Mouse (Mus musculus) liver, adult 2 months (tissue): ENCODE results near the gene Ypel2. TPM values are rescaled to one million over a fixed set of nuclear protein-coding genes. Genes with fewer than 3 reads are reported as not detected.
A peak's percentile ranks its signal among the peaks of the same experiment; 100 is the strongest.

ENCODE experiments used
- DNase-seq: peaks from one replicate; pipeline ENCODE4 v3.0.0-alpha.2; 2011; ENCODE audit warnings: low read depth, low spot score; ENCODE audit errors: extremely low read depth
- H3K27ac ChIP-seq: fragments of 200-500 bp; replicated peaks from 2 replicates; pipeline ENCODE4 v1.5.1; 2012; ENCODE audit warnings: low read depth, mild to moderate bottlenecking, control low read depth, inconsistent platforms, low read length; ENCODE audit not compliant: insufficient read depth
- H3K27me3 ChIP-seq: fragments of 200-500 bp; 2 replicates; pipeline ENCODE4 v1.6.1; 2012; ENCODE audit warnings: mild to moderate bottlenecking, moderate library complexity, low read length, inconsistent platforms; ENCODE audit not compliant: control insufficient read depth, insufficient read depth
- H3K36me3 ChIP-seq: fragments of 200-500 bp; 2 replicates; pipeline ENCODE4 v1.6.1; 2012; ENCODE audit warnings: low read length, inconsistent platforms; ENCODE audit not compliant: control insufficient read depth, insufficient read depth
- H3K4me1 ChIP-seq: fragments of 200-500 bp; 2 replicates; pipeline ENCODE4 v1.6.1; 2011; ENCODE audit warnings: low read length; ENCODE audit not compliant: control insufficient read depth, insufficient read depth
- H3K4me3 ChIP-seq: fragments of 200-500 bp; 2 replicates; pipeline ENCODE4 v1.5.1; 2011; ENCODE audit warnings: low read depth, mild to moderate bottlenecking, control low read depth, low read length, moderate library complexity; ENCODE audit not compliant: insufficient read depth
- H3K79me2 ChIP-seq: fragments of 200-500 bp; 2 replicates; pipeline ENCODE4 v1.6.1; 2012; ENCODE audit warnings: inconsistent platforms, mild to moderate bottlenecking, low read length, moderate library complexity; ENCODE audit not compliant: control insufficient read depth, insufficient read depth
- H3K9ac ChIP-seq: fragments of 200-500 bp; 2 replicates; pipeline ENCODE4 v1.6.1; 2012; ENCODE audit warnings: low read depth, mild to moderate bottlenecking, control low read depth, inconsistent platforms, low read length
- CTCF ChIP-seq: fragments of 200-500 bp; IDR thresholded peaks from 2 replicates; pipeline ENCODE4 v1.5.1; 2011; ENCODE audit warnings: low read depth, low read length, control low read depth
- POLR2A ChIP-seq: fragments of 200-500 bp; IDR thresholded peaks from 2 replicates; pipeline ENCODE4 v1.6.1; 2011; ENCODE audit warnings: low read length, control low read depth; ENCODE audit not compliant: insufficient read depth; ENCODE audit errors: extremely low read depth
- WGBS: fragments of 180-500 bp; shearing (Covaris S2); methylation state at CpG from one replicate; pipeline ENCODE4 v1.1.7; 2018; 5-methylcytosine and 5-hydroxymethylcytosine counted together
- polyA plus RNA-seq: library from polyadenylated mRNA; depleted of rRNA; stranded (reverse); fragments of >200 nt; gene quantifications from 2 replicates; pipeline ENCODE4 v1.2.3, GENCODE M21; 2012
- total RNA-seq: library from RNA; depleted of rRNA; stranded (reverse); fragments of >200 nt; gene quantifications from 2 replicates; pipeline ENCODE4 v1.2.3, GENCODE M21; 2014

The Ypel2 gene
- total and polyA plus RNA-seq, 2 experiments = 5.1 to 6.2 TPM

GRCm38 (mm10) chr11:86909028-86909427 is 84.5 kb downstream of the Ypel2 start:
- no peak for DNase-seq
- H3K9ac ChIP-seq = no peak overlapping the region

GRCm38 (mm10) chr11:86907889-86908590 is 85.5 kb downstream of the Ypel2 start:
- no peak overlapping the region for H3K27ac ChIP-seq
- 0 out of 2 replicates have a peak, but pooled peaks cover 1% of the 10 kb centered on the region for H3K4me1 ChIP-seq
- H3K79me2 ChIP-seq = no peaks in the 10 kb centered on the region
- 86% methylated on average over 5 of the region's 5 CpGs for WGBS
- no peaks in the 10 kb centered on the region for H3K36me3 ChIP-seq
- H3K9ac ChIP-seq = no peak overlapping the region
- no peaks in the 10 kb centered on the region for H3K27me3 ChIP-seq
- TF ChIP-seq POLR2A (no peak), CTCF (no peak)
- H3K4me3 ChIP-seq = no peak overlapping the region
- no peak for DNase-seq

More at GRCm38 (mm10) chr11:86909028-86909427, 84.5 kb downstream of the Ypel2 start:
- TF ChIP-seq POLR2A (no peak), CTCF (no peak)
- 50% methylated on average over 6 of the region's 6 CpGs for WGBS
- Histone ChIP-seq H3K4me3 (no peak overlapping the region), H3K79me2 (no peaks in the 10 kb centered on the region), H3K27me3 (no peaks in the 10 kb centered on the region), H3K36me3 (no peaks in the 10 kb centered on the region), H3K27ac (no peak overlapping the region), H3K4me1 (0 out of 2 replicates have a peak, but pooled peaks cover 1% of the 10 kb centered on the region)

- TF ChIP-seq CTCF (no peak), POLR2A (no peak)
- Histone ChIP-seq H3K79me2 (no peaks in the 10 kb centered on the region), H3K36me3 (no peaks in the 10 kb centered on the region), H3K27me3 (no peaks in the 10 kb centered on the region), H3K4me1 (0 out of 2 replicates have a peak, but pooled peaks cover 1% of the 10 kb centered on the region), H3K9ac (no peak overlapping the region), H3K27ac (no peak overlapping the region), H3K4me3 (no peak overlapping the region)
- 74% methylated on average over 11 of the region's 11 CpGs for WGBS
- DNase-seq = peak; percentile 32
Observed at GRCm38 (mm10) chr11:86906767-86907662, 86.5 kb downstream of the Ypel2 start.

GRCm38 (mm10) chr11:86906257-86906656 is 87.2 kb downstream of the Ypel2 start:
- DNase-seq = no peak
- 0 out of 2 replicates have a peak, but pooled peaks cover 1% of the 10 kb centered on the region for H3K4me1 ChIP-seq
- no peaks in the 10 kb centered on the region for H3K36me3 ChIP-seq
- H3K27ac ChIP-seq = no peak overlapping the region
- no peaks in the 10 kb centered on the region for H3K27me3 ChIP-seq
- no peaks in the 10 kb centered on the region for H3K79me2 ChIP-seq
- no peak overlapping the region for H3K9ac ChIP-seq
- no peak overlapping the region for H3K4me3 ChIP-seq
- 97% methylated on average over 6 of the region's 6 CpGs for WGBS
- TF ChIP-seq POLR2A (no peak), CTCF (no peak)

- TF ChIP-seq POLR2A (no peak), CTCF (no peak)
- Histone ChIP-seq H3K9ac (no peak overlapping the region), H3K27ac (no peak overlapping the region), H3K4me1 (0 out of 2 replicates have a peak, but pooled peaks cover 1% of the 10 kb centered on the region), H3K4me3 (no peak overlapping the region), H3K27me3 (no peaks in the 10 kb centered on the region), H3K36me3 (no peaks in the 10 kb centered on the region), H3K79me2 (no peaks in the 10 kb centered on the region)
- no peak for DNase-seq
- 93% methylated on average over 2 of the region's 2 CpGs for WGBS
Observed at GRCm38 (mm10) chr11:86905261-86905660, 88.2 kb downstream of the Ypel2 start.
